Mouse (Mus musculus) mammary gland, adult 2 months (tissue): ENCODE data around the gene H2afz. TPM values are rescaled to one million over a fixed set of nuclear protein-coding genes. Genes with fewer than 3 reads are reported as not detected.

Source experiments
- polyA plus RNA-seq: library from polyadenylated mRNA; depleted of rRNA; stranded (reverse); fragments of >200 nt; gene quantifications from 2 replicates; pipeline ENCODE4 v1.2.3, GENCODE M21; 2012; ENCODE audit warnings: low replicate concordance; rRNA removed

H2afz gene
- 237 and 429 TPM in 2 replicates for polyA plus RNA-seq

GRCm38 (mm10) chr3:137864124-137864987 lies at the start of gene H2afz:
Gene H2afz (plus strand): TSS chr3:137864487.

GRCm38 (mm10) chr3:137867437-137868093 lies 3.3 kb downstream of the H2afz start, which contains the start of gene Dnajb14:
Gene Dnajb14 (plus strand): TSS chr3:137867675.

Other genes starting within 250 kb of the H2afz start
- gene Ddit4l, start 242.9 kb upstream of the H2afz start, polyA plus RNA-seq: 0.42 and 54.3 TPM in 2 replicates
- gene Gm21962, start 193.0 kb upstream of the H2afz start, polyA plus RNA-seq: not detected in 2 replicates
- 3.8 and 8.0 TPM in 2 replicates for gene Dnajb14, start 3.2 kb downstream of the H2afz start, polyA plus RNA-seq
- gene Lamtor3, start 54.0 kb downstream of the H2afz start, polyA plus RNA-seq: 16.8 and 33.8 TPM in 2 replicates
- gene Dapp1, start 117.1 kb downstream of the H2afz start, polyA plus RNA-seq: 6.6 and 8.3 TPM in 2 replicates
- gene 1110002E22Rik, start 200.6 kb downstream of the H2afz start, polyA plus RNA-seq: 0.06 and 6.5 TPM in 2 replicates
- 0.49 TPM in 1 of 2 replicates, not detected in the other for gene Gm5105, start 202.9 kb downstream of the H2afz start, polyA plus RNA-seq